In genomic region chr11:86980526-86980925, GRCm38 (mm10) we compare ENCODE assay signal across 22 mouse cellular contexts. TPM values are rescaled to one million over a fixed set of nuclear protein-coding genes. Genes with fewer than 3 reads are reported as not detected.
A peak's percentile ranks its signal among the peaks of the same experiment; 100 is the strongest.
DNase-seq lines count a peak whose midpoint lies in the region; ATAC-seq lines count a peak whose summit lies in the region.
"Had no signal": no experiment of that assay in that cellular context is flagged by ENCODE, and none has a peak within 500 bp of the region (broad histone marks: within the 10 kb centered on the region; RNA-seq: fewer than 3 reads in every experiment).

No protein-coding gene starts in this region.

- H3K4me1 ChIP-seq in heart, embryonic 10.5 days: peaks cover 48% of the 10 kb centered on the region
- H3K4me1 ChIP-seq in intestine, embryonic 15.5 days (replicated peaks): no peaks in the 10 kb centered on the region
- H3K4me1 ChIP-seq in intestine, embryonic 16.5 days (ENCODE audit: control insufficient read depth, insufficient read depth, low read length): peaks cover 2% of the 10 kb centered on the region; the same call in 1 of the 2 replicates
- H3K4me1 ChIP-seq in neural tube, embryonic 15.5 days: peaks cover 3% of the 10 kb centered on the region; the same call in 1 of the 2 replicates

- H3K9ac ChIP-seq in intestine, embryonic 15.5 days: no peak overlapping the region
- no peak overlapping the region for H3K9ac ChIP-seq in intestine, embryonic 16.5 days (ENCODE audit: low read depth, low read length)
- H3K9ac ChIP-seq in neural tube, embryonic 15.5 days (replicated peaks): no peak overlapping the region
- H3K9ac ChIP-seq: liver, embryonic 13.5 days; midbrain, embryonic 13.5 days had no signal

- DNase-seq in heart, embryonic 10.5 days (ENCODE audit: low spot score): no peak
- DNase-seq in heart, postnatal 36 days: no peak
- DNase-seq in thymus, adult 18-20 months: peak; percentile 24 to 26
- peak; percentile 55 to 70 for DNase-seq in thymus, postnatal 36 days
- no peak for DNase-seq in spleen, adult 12 weeks (ENCODE audit: low spot score)
- DNase-seq: adrenal gland, postnatal 10 days; cerebellum, postnatal 25 days; gastrocnemius, postnatal 10 days; heart, adult 11 months; kidney, postnatal 4 days; layer of hippocampus, adult 9-11 months; liver, embryonic 13.5 days; lung, adult 2 months; lung, postnatal 14 days had no signal

- intact Hi-C loops in heart, postnatal 36 days (cut with DNase I): no loop called here

- H3K9me3 ChIP-seq in heart, embryonic 10.5 days: no peaks in the 10 kb centered on the region
- no peaks in the 10 kb centered on the region for H3K9me3 ChIP-seq in intestine, embryonic 15.5 days
- no peaks in the 10 kb centered on the region for H3K9me3 ChIP-seq in intestine, embryonic 16.5 days (ENCODE audit: control insufficient read depth, low read length)
- H3K9me3 ChIP-seq in neural tube, embryonic 15.5 days (replicated peaks): no peaks in the 10 kb centered on the region
- H3K9me3 ChIP-seq: forebrain, embryonic 10.5 days; liver, embryonic 13.5 days; midbrain, embryonic 13.5 days had no signal

- H3K4me2 ChIP-seq in intestine, embryonic 15.5 days (replicated peaks): no peak overlapping the region
- no peak overlapping the region for H3K4me2 ChIP-seq in intestine, embryonic 16.5 days (ENCODE audit: low read depth, low read length)
- no peak overlapping the region for H3K4me2 ChIP-seq in neural tube, embryonic 15.5 days
- H3K4me2 ChIP-seq: liver, embryonic 13.5 days; midbrain, embryonic 13.5 days had no signal

- WGBS in heart, embryonic 10.5 days: 82% methylated on average over 6 of the region's 6 CpGs
- WGBS in intestine, embryonic 15.5 days: 86% methylated on average over 6 of the region's 6 CpGs
- 90% methylated on average over 6 of the region's 6 CpGs for WGBS in intestine, embryonic 16.5 days
- WGBS in neural tube, embryonic 15.5 days: 92% methylated on average over 6 of the region's 6 CpGs

- H3K27ac ChIP-seq in heart, embryonic 10.5 days: peak overlapping the region; percentile 1; the same call in 1 of the 2 replicates
- 0 out of 2 replicates have a peak overlapping the region, but pooled peaks have one; percentile 17 for H3K27ac ChIP-seq in intestine, embryonic 15.5 days
- H3K27ac ChIP-seq in intestine, embryonic 16.5 days (ENCODE audit: low read length): no peak overlapping the region
- no peak overlapping the region for H3K27ac ChIP-seq in neural tube, embryonic 15.5 days (replicated peaks)
- H3K27ac ChIP-seq: forebrain, embryonic 10.5 days; liver, embryonic 13.5 days; midbrain, embryonic 13.5 days had no signal

- no peak for ATAC-seq in intestine, embryonic 15.5 days
- ATAC-seq in intestine, embryonic 16.5 days: no peak
- no peak for ATAC-seq in neural tube, embryonic 15.5 days (ENCODE audit: low FRiP score)
- ATAC-seq: forebrain, embryonic 16.5 days; hindbrain, embryonic 16.5 days; intestine, postnatal 0 days; midbrain, embryonic 13.5 days had no signal

- H3K36me3 ChIP-seq in heart, embryonic 10.5 days: peaks cover 27% of the 10 kb centered on the region
- no peaks in the 10 kb centered on the region for H3K36me3 ChIP-seq in intestine, embryonic 15.5 days
- no peaks in the 10 kb centered on the region; the same call in 1 of the 2 replicates for H3K36me3 ChIP-seq in intestine, embryonic 16.5 days (ENCODE audit: control insufficient read depth, insufficient read depth, low read length)
- no peaks in the 10 kb centered on the region for H3K36me3 ChIP-seq in neural tube, embryonic 15.5 days
- H3K36me3 ChIP-seq: forebrain, embryonic 10.5 days; liver, embryonic 13.5 days; midbrain, embryonic 13.5 days had no signal

- no peaks in the 10 kb centered on the region for H3K27me3 ChIP-seq in heart, embryonic 10.5 days (ENCODE audit: insufficient read depth, poor library complexity, severe bottlenecking)
- H3K27me3 ChIP-seq in intestine, embryonic 15.5 days (replicated peaks): no peaks in the 10 kb centered on the region
- H3K27me3 ChIP-seq in intestine, embryonic 16.5 days (replicated peaks; ENCODE audit: control insufficient read depth, insufficient read depth, low read length): no peaks in the 10 kb centered on the region
- no peaks in the 10 kb centered on the region for H3K27me3 ChIP-seq in neural tube, embryonic 15.5 days (replicated peaks)
- H3K27me3 ChIP-seq: liver, embryonic 13.5 days; midbrain, embryonic 13.5 days had no signal

- H3K4me3 ChIP-seq in heart, embryonic 10.5 days: no peak overlapping the region
- H3K4me3 ChIP-seq in intestine, embryonic 15.5 days (replicated peaks): no peak overlapping the region
- H3K4me3 ChIP-seq in intestine, embryonic 16.5 days (ENCODE audit: low read length): no peak overlapping the region
- H3K4me3 ChIP-seq in neural tube, embryonic 15.5 days (replicated peaks): no peak overlapping the region
- H3K4me3 ChIP-seq: forebrain, embryonic 10.5 days; liver, embryonic 13.5 days; midbrain, embryonic 13.5 days had no signal

RNA-seq across cellular contexts. Expression of gene Ypel2, which starts 13.0 kb away (rescaled TPM):
- 13.0 and 21.5 TPM in 2 replicates for polyA plus RNA-seq in heart, embryonic 10.5 days (2016; fragmentation: Nextera tagmentation; extraction: Ambion mirVana)
- 10 to 100 TPM; 11.1 to 31.6 TPM for total RNA-seq in heart, postnatal 36 days (2021)
- polyA plus RNA-seq in intestine, embryonic 15.5 days (2015; fragmentation: Nextera tagmentation; extraction: Ambion mirVana): 7.5 TPM in 2 replicates
- 7.5 and 8.6 TPM in 2 replicates for polyA plus RNA-seq in intestine, embryonic 16.5 days (2015; fragmentation: Nextera tagmentation; extraction: Ambion mirVana)
- 3.4 and 4.1 TPM in 2 replicates for polyA plus RNA-seq in neural tube, embryonic 15.5 days (2015; fragmentation: Nextera tagmentation; extraction: Ambion mirVana)

Comparison
In these comparisons a context has a peak if more than half of its experiments do, and no peak if none do; other contexts are left out.
1. H3K27ac ChIP-seq: peak in heart, embryonic 10.5 days (single experiment) and intestine, embryonic 15.5 days (single experiment); none in intestine, embryonic 16.5 days (single experiment) and neural tube, embryonic 15.5 days (single experiment).
2. DNase-seq: peak in thymus, adult 18-20 months (2 of 2) and thymus, postnatal 36 days (2 of 2); none in heart, embryonic 10.5 days (single experiment), heart, postnatal 36 days (0 of 2) and spleen, adult 12 weeks (single experiment).